Mouse (Mus musculus): ENCODE data around the gene Neo1. TPM values are rescaled to one million over a fixed set of nuclear protein-coding genes. Genes with fewer than 3 reads are reported as not detected.

The Neo1 gene
- total RNA-seq, 2 experiments from 2014 or later, result 176 to 196 TPM

- DNase-seq (ENCODE audit: extremely low spot score in 1 of 2, low spot score in 2 of 2), result no peak
- intact Hi-C loops (cut with DNase I), result no loop called here
Measured at GRCm38 (mm10) chr9:58876946-58877625, 159.2 kb downstream of the Neo1 start.

GRCm38 (mm10) chr9:58875439-58875838, 160.8 kb downstream of the Neo1 start:
- intact Hi-C loops (cut with DNase I), result no loop called here
- no peak for DNase-seq (ENCODE audit: extremely low spot score in 1 of 2, low spot score in 2 of 2)

- no peak for DNase-seq (ENCODE audit: extremely low spot score in 1 of 2, low spot score in 2 of 2)
- intact Hi-C loops (cut with DNase I), result loop anchor here (5.0 kb wide), 2 partner anchors 162 to 332 kb away; no protein-coding TSS in a partner anchor
Measured at GRCm38 (mm10) chr9:58874354-58874753, 161.9 kb downstream of the Neo1 start.

GRCm38 (mm10) chr9:58873541-58874324, 162.5 kb downstream of the Neo1 start:
- DNase-seq (ENCODE audit: extremely low spot score in 1 of 2, low spot score in 2 of 2), result peak; percentile 67 to 74
- intact Hi-C loops (cut with DNase I), result loop anchor here (5.0 kb wide), 2 partner anchors 161 to 331 kb away; no protein-coding TSS in a partner anchor

GRCm38 (mm10) chr9:58871141-58871540, 165.1 kb downstream of the Neo1 start:
- intact Hi-C loops (cut with DNase I), result loop anchor here (5.0 kb wide), 2 partner anchors 159 to 329 kb away; no protein-coding TSS in a partner anchor
- no peak for DNase-seq (ENCODE audit: extremely low spot score in 1 of 2, low spot score in 2 of 2)

- peak; percentile 32 to 65 for DNase-seq (ENCODE audit: extremely low spot score in 1 of 2, low spot score in 2 of 2)
- intact Hi-C loops (cut with DNase I), result no loop called here
Measured at GRCm38 (mm10) chr9:58863826-58864225, 172.4 kb downstream of the Neo1 start.

- no peak for DNase-seq (ENCODE audit: extremely low spot score in 1 of 2, low spot score in 2 of 2)
- intact Hi-C loops (cut with DNase I), result no loop called here
Measured at GRCm38 (mm10) chr9:58859080-58859635, 177.1 kb downstream of the Neo1 start.

- intact Hi-C loops (cut with DNase I), result no loop called here
- DNase-seq (ENCODE audit: extremely low spot score in 1 of 2, low spot score in 2 of 2), result no peak
Measured at GRCm38 (mm10) chr9:58854931-58855330, 181.3 kb downstream of the Neo1 start.

GRCm38 (mm10) chr9:58849576-58850315, 186.5 kb downstream of the Neo1 start:
- intact Hi-C loops (cut with DNase I), result no loop called here
- no peak for DNase-seq (ENCODE audit: extremely low spot score in 1 of 2, low spot score in 2 of 2)

GRCm38 (mm10) chr9:58847676-58848075, 188.6 kb downstream of the Neo1 start:
- DNase-seq (ENCODE audit: extremely low spot score in 1 of 2, low spot score in 2 of 2), result no peak
- intact Hi-C loops (cut with DNase I), result no loop called here

- intact Hi-C loops (cut with DNase I), result no loop called here
Measured at GRCm38 (mm10) chr9:58847008-58847407, 189.2 kb downstream of the Neo1 start.

GRCm38 (mm10) chr9:58844597-58844996, 191.6 kb downstream of the Neo1 start:
- intact Hi-C loops (cut with DNase I), result no loop called here
- DNase-seq (ENCODE audit: extremely low spot score in 1 of 2, low spot score in 2 of 2), result no peak

More at GRCm38 (mm10) chr9:58847008-58847407, 189.2 kb downstream of the Neo1 start:
- no peak for DNase-seq (ENCODE audit: extremely low spot score in 1 of 2, low spot score in 2 of 2)

GRCm38 (mm10) chr9:58841655-58842054, 194.6 kb downstream of the Neo1 start:
- peak; percentile 22 to 57 for DNase-seq (ENCODE audit: extremely low spot score in 1 of 2, low spot score in 2 of 2)
- intact Hi-C loops (cut with DNase I), result no loop called here

GRCm38 (mm10) chr9:58838504-58838903, 197.7 kb downstream of the Neo1 start:
- intact Hi-C loops (cut with DNase I), result no loop called here
- no peak for DNase-seq (ENCODE audit: extremely low spot score in 1 of 2, low spot score in 2 of 2)

- intact Hi-C loops (cut with DNase I), result no loop called here
- no peak for DNase-seq (ENCODE audit: extremely low spot score in 1 of 2, low spot score in 2 of 2)
Measured at GRCm38 (mm10) chr9:58837174-58837573, 199.1 kb downstream of the Neo1 start.

- intact Hi-C loops (cut with DNase I), result no loop called here
Measured at GRCm38 (mm10) chr9:58832939-58833338, 203.3 kb downstream of the Neo1 start.

GRCm38 (mm10) chr9:58829627-58830026, 206.6 kb downstream of the Neo1 start:
- intact Hi-C loops (cut with DNase I), result no loop called here
- no peak for DNase-seq (ENCODE audit: extremely low spot score in 1 of 2, low spot score in 2 of 2)

More at GRCm38 (mm10) chr9:58832939-58833338, 203.3 kb downstream of the Neo1 start:
- no peak for DNase-seq (ENCODE audit: extremely low spot score in 1 of 2, low spot score in 2 of 2)
